Mouse (Mus musculus) Muller cell, postnatal 12 days (primary cell): ENCODE measurements around the gene Snap29.

Source experiments
- DNase-seq: peaks from one replicate; pipeline ENCODE4 v3.0.0-alpha.2; 2015; ENCODE audit errors: inconsistent ontology term

Snap29 gene

DNA sequence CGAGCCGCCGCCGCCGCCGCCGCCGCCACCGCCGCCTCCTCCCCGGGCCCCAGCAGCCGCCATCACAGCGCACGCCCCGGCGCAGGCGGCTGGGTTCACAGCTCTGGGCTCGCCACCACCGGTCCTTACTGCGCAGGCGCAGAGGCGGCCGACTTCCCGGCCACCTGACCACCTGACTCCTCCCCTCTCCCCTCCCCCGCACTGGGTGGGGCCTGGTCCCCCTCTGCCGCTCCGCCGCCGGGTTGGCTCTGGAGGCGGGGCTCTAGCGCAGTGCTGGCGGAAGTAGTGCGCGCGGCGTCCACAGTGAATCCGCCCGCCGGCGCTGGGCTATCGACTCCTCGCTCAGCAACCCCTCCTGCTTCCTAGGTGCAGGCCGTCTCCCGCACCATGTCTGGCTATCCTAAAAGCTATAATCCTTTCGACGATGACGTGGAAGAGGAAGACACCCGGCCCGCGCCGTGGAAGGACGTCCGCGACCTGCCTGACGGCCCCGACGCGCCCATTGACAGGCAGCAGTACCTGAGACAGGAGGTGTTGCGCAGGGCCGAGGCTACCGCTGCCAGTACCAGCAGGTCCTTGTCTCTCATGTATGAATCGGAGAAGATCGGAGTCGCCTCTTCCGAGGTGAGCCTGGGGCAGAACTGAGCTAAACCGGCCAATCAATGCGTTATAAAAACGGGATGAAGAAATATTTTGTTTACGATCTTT, at the start of gene Snap29, which contains the start of gene Pi4ka:
Snap29 (plus strand) TSS at position 251 of the 708 bp plus-strand sequence.
Pi4ka (minus strand) TSS at position 579 of the 708 bp plus-strand sequence.
- DNase-seq = peak; percentile 100

DNA sequence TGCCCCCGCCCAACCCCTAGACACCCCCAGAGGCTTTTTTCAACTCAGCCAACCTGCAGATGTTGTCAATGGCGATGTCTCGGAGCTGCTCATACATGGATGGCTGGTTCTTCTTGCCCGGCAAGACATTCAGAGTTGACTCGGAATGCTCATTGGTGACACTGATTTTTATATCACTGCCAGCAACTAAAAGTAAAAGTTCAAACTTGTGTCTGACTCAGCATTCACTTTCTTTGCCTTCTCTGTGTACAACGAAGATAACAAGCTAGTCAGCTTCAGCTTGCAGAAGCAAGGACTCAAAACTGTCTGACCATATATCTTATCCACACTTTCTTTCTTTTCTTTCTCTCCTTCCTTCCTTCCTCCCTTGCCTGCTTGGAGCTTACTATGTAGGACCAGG, 49.8 kb upstream of the Snap29 start:
- DNase-seq = no peak

DNA sequence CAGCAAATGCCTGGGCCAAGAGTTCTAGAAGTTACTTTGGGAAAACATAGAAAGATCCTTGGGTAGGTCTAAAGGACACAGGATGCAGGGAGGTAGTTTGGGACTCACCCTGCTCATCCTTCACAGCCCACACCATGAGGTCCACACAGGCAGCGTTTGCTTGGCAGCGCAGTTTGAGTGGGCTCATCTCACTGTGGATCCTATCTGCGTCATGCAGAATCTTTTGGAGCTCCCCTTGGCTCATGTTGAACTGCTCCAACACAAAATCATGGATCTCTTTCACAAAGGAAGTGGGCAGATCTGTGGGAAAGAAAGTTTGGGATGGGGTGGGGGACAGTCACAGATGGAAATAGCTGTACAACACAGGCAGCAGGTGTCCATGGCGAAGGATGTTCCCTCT, 47.0 kb upstream of the Snap29 start:
- no peak for DNase-seq

- no peak for DNase-seq
These were observed 23.5 kb upstream of the Snap29 start for GRCm38 (mm10) chr16:17382306-17382705.

DNA sequence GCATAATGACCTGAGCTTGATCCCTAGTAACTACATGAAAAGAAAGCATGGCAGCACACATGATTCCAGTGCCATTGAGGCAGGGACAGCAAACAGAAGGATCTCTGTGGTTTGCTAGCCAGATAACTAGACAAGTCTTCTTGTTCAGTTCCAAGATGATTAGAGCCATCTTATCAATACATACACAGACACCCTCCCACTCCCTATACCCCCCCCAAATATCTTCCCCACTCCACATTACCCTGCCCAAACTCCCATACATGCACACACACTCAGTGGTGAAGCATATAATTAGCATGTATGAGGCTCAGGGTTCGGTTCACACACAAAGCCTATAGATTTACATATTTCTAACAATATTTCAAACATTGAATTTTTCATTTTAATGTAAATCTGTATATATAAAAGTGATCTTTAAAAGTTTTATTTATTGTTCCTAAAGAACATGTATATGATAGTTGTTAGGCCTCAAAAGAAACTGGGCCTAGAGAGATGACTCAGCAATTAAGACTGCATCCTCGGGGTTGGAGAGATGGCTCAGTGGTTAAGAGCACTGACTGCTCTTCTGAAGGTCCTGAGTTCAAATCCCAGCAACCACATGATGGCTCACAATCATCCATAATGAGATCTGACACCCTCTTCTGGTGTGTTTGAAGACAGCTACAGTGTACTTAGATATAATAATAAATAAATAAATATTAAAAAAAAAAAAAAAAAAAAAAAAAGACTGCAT, 22.0 kb upstream of the Snap29 start:
- DNase-seq = no peak

DNA sequence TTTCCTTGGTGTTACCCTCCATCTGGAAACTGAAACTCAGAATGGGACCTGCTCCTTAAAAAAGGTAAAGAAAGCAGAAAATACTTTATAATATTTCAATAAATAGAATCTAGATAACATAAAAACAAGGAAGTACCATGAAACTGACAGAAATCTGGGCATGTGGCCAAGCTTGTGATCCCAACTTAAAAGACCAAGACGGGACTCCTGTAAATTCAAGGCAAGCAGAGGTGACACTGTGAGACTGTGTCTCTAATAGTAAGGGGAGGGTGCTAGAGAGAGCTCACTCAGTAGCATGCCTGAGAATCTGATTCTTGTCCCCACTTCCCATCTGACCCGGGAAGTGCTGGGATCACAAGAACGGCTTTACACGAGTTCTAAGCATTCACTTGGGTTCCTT, 13.0 kb upstream of the Snap29 start:
- DNase-seq = no peak

DNA sequence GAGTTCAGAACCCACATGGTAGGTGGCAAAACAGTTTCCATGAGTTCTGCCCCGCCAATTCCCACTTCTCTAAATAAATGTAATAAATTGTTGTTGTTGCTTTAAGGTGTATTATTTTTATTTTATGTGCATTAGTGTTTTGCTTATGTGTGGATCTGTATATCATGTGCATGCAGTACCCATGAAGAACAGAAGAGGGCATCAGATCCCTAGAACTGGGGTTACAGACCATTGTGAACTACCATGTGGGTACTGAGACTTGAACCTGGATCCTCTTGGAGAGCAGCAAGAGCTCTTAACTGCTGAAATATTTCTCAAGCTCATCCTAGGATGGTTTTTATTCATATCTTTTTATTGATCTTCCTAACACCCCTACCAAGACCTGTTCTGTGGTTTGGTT, 2.9 kb upstream of the Snap29 start:
- DNase-seq = no peak

DNA sequence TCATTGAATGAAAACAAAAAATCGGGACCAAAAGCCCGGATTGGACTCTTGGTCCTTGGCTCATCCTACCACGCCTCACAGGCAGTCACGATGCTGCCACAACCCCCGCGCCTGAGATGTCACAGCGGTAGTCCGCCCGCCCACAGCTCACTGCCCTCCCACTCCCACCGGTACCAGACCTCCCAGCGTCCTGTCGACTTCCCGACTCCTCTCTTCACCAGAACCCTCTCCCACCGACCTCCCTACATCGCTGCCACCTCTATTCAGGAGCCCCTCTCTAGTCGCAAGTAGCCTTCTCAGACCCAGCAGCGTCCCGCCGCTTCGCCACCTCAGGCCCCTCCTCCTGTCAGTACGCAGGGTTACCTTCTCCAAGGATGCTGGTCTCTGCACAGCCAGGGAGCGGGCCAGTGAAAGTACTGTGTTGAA, 502 bp upstream of the Snap29 start:
- peak; percentile 86 for DNase-seq

- peak; percentile 26 for DNase-seq
These were observed 886 bp downstream of the Snap29 start for GRCm38 (mm10) chr16:17406512-17407231.

- no peak for DNase-seq
These were observed 3.3 kb downstream of the Snap29 start for GRCm38 (mm10) chr16:17409046-17409445.

GRCm38 (mm10) chr16:17410209-17410608, 4.4 kb downstream of the Snap29 start:
- DNase-seq = no peak

DNA sequence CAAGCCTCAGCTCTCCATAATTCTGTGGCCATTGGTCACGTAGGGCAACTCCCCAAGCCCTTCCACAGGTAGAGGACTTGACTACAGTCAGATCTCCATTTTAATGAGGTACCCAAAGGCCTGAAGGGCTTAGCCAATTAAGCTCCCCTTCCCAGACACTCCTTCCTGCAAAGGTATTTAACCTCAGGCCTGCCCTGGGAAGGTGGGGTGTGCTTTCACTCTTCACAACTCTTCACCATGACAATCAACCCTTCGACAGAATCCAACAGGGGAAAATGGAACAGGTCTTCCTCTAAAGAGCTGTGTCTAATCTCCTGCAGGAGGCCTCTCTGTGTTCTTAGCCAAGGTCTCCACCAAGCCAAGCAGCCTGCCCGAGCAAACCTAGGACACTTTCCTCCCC, 17.2 kb downstream of the Snap29 start:
- no peak for DNase-seq

DNA sequence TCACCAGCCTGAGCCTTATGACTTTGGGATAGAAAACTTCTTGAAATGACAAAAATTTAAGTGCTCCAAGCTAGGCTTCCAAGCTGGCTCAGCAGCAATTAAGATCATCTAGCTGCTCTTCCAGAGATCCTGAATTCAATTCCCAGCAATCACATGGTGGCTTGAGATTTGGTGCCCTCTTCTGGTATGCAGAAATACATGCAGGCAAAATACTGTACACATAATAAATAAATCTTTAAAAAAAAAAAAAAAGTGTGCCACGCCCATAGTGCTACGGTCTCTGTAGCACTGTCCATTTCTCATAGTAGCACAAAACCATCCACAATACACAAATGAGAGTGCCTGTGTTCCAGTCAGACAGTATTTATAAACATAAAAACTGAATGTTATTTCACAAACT, 26.8 kb downstream of the Snap29 start:
- DNase-seq = no peak

DNA sequence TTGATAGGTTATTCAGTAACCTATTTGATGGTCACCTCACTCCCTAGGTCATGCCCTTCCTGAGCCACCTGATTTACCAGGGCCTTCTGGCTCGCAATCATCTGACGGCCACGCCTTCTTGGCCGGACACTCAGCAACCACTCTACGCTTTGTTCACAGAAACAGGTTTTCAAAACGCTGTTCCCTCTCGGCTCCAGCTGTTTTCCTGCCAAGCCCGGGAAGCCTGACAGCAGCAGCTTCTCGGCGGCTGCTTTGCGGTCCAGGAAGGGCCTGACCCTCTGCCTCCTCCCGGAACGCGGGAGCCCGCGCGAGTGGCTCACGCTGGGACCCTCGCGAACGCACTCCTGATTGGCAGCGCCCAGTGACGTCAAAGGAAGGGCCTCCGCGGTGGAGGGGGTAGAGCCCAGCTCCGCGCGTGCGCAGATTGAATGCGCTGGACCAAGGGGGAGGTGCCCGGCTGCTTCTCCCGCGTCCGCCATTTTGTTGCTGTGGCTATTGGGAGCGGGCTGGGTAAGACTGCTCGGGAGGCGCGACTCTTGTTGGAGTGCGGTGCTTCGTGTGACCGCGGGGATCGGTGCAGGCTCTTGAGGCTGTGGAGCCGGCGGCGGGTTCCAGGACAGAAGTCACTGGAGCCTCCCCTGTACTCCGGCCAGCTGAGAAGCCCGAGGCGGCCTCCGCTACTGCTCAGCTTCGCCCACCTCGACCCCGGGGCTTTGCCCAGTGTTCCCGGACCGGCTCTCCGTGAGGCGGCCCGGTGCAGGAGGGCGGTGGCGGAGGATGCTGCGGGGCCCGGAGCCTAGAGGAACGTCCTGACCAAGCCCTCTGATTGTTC, 46.0 kb downstream of the Snap29 start, which contains the start of gene Crkl:
Crkl (plus strand) TSS at position 447 of the 832 bp plus-strand sequence.
- peak; percentile 99 for DNase-seq

DNA sequence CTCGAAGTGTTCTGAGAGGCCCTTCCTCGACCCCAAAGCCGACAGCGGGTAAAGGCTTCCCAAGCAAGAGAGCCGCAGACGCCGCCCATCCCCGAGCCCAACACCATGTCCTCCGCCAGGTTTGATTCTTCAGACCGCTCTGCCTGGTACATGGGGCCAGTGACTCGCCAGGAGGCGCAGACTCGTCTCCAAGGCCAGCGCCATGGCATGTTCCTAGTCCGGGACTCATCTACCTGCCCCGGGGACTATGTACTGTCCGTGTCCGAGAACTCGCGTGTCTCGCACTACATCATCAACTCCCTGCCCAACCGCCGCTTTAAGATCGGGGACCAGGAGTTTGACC, 46.6 kb downstream of the Snap29 start:
- DNase-seq = no peak

DNA sequence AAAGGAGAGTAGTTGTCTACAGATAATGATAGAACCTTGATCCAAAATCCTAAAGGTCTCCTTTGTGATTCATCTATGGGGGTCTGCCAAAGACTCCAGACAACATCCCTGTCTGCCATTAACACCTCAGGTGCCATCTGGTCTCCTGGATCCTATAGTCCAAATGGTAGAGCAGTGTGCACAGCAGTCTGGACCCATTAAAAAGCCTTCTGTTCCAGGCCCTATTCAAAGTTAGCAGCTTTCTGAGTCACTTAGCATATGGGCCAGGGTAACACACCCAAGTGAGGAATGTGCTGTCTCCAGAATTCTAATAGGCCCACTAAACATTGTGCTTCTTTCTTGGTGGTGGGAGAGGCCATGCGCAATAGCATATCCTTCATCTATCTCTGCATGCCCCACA, 51.1 kb downstream of the Snap29 start:
- no peak for DNase-seq

DNA sequence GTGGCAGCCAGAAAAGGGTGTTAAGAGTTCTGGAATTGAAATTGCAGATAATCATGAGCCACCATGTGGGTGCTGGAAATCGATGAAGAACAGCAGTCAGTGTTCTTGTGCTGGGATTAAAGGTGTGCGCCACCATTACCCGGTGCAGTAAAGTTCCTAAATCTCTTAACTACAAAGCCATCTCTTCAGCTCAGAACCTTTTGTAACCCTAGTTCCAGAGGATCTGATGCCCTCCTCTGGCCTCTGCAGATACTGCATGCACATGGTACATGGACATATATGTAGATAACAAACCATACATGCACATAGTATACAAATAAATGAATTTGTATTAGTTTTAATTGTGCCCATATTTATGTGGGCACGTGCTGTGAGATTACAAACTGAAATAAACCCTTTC, 54.5 kb downstream of the Snap29 start:
- no peak for DNase-seq

- no peak for DNase-seq
These were observed 55.8 kb downstream of the Snap29 start for GRCm38 (mm10) chr16:17461596-17461995.

DNA sequence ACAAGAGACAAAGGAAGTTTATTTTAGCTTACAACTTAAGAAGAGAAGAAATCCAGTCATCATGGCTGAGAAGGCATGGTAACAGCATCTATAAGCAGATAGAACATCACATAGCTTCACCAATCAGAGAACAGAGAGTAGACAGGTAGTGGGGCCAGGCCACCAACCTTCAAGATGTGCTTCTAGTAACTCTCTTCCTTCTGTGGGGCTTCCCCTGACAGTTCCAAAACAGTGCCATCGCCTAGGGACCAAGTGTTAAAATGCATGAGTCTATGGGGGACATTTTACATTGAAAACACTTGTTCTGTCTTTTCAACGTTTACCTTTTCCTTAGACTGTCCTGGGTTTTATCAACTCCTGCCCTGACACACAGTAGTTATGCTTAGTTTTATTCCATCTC, 57.4 kb downstream of the Snap29 start:
- no peak for DNase-seq

DNA sequence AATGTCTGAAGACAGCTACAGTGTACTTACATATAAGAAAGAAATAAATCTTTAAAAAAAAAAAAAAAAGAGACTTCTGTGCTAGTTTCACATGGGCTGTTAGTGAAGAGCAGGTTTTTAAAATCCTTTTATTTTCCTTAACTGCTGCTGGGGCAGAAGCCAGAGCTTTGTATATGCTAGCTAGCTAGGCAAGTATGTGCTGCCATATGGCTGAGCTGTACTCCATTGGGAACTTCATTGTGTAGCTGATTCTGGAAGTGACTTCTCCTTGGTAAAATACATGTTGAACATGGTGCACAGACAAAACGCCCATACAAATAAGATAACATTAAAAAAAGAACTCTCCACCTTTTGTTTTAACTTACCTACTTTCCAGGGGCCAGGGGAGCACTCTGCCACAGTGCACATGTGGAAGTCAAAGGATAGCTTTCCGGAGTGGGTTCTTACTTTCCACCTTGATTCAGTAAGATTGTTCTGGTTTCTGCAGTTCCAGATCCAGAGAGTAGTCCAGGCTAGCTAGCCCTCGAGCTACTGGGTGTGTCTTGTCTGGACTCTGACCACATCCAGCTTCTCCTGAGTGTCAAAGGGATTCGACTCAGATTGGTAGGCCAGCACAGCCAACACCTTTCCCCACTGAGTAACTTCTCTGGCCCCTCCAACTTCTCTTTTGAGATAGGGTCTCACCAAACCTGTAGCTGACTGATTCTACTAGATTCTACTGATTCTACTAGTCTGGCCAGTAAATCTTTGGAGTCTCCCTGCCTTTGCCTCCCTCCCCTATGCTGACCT, 61.3 kb downstream of the Snap29 start:
- DNase-seq = no peak

DNA sequence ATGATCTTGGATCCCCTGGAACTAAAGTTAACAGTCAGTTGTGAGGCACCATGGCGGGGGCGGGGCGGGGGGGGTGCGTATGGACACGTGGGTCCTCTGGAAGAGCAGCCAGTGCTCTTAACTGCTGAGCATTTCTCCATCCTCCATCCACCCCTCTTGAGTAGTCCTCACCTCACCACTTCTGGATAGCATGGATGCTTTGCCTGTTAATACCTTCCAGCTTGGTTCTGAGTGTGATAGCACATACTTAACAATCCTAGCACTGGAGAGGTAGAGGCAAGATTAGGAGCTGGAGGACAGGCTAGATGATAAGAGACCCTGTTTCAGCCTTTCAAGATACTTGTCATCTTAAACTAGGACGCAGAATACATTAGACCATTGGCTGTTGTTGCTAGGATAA, 66.7 kb downstream of the Snap29 start:
- DNase-seq = no peak
